Mouse (Mus musculus): ENCODE measurements around the gene Hnrnpm.

DNA sequence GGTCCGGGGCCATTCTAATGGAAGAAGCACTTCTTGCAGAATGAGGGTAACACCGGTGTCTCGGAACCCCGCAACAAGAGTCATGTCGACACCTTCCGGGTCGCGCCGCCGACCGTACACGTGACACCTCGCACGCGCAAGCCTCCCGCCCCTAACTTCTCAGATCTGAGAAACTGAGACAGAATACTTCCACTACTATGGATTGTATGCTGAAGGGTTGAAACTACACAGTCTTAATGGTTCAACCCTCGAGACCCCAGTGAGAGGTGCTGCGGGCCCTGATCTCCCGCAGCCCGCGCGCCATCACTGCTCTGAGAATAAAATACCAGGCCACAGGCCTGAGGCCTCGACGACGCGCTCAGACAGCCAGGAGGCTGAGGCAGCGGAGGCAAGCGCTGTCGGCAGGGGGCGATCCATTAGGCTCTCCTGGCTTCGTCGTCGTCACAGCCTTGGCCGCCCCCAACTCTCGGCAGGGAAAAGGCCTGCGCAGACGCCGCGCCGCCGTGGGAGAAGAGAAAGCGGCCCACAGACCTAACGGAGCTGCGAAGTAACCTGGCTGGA lies 1.9 kb downstream of the Hnrnpm start:
- no peak for TF ChIP-seq ZC3H11A (IDR thresholded peaks at IDR 0.05; ENCODE audit: borderline replicate concordance, low read depth, low read length)
- TF ChIP-seq CHD2 (IDR thresholded peaks at IDR 0.05; ENCODE audit: low read depth, low read length): no peak
- TF ChIP-seq HCFC1 (IDR thresholded peaks at IDR 0.05; ENCODE audit: borderline replicate concordance, insufficient read depth, low read length): no peak
- TF ChIP-seq MAFK (IDR thresholded peaks at IDR 0.05; ENCODE audit: insufficient read depth, low read depth, low read length): no peak
- TF ChIP-seq ZNF384 (IDR thresholded peaks at IDR 0.05; ENCODE audit: low read depth, low read length): no peak
